Mouse (Mus musculus): ENCODE results near the gene Pid1. TPM values are rescaled to one million over a fixed set of nuclear protein-coding genes. Genes with fewer than 3 reads are reported as not detected.
"Not testable (repeated sequence)": the region's sequence is repeated elsewhere in the genome, so short reads cannot be mapped to it uniquely, and the experiment has no call there.

Gene Pid1
- polyA plus RNA-seq, 1 experiment from 2014 or later, result 107 TPM

- no peaks in the 10 kb centered on the region for H3K36me3 ChIP-seq (ENCODE audit: control insufficient read depth, insufficient read depth, low read length)
- no peak overlapping the region for H3K9ac ChIP-seq (ENCODE audit: low read depth, low read length)
- 75% methylated on average over 3 of the region's 3 CpGs for WGBS
- H3K4me1 ChIP-seq (ENCODE audit: control insufficient read depth, insufficient read depth, low read depth, low read length), result no peaks in the 10 kb centered on the region
- no peaks in the 10 kb centered on the region for H3K27me3 ChIP-seq (replicated peaks; ENCODE audit: control insufficient read depth, insufficient read depth, low read length)
- no peak for ATAC-seq
- H3K9me3 ChIP-seq (ENCODE audit: control insufficient read depth, low read length), result no peaks in the 10 kb centered on the region
- H3K27ac ChIP-seq (ENCODE audit: low read depth, low read length), result no peak overlapping the region
- no peak overlapping the region for H3K4me2 ChIP-seq (ENCODE audit: low read length)
- no peak overlapping the region for H3K4me3 ChIP-seq (ENCODE audit: low read length)
Observed at GRCm38 (mm10) chr1:84366553-84366952, 2.6 kb upstream of the Pid1 start.

- ATAC-seq, result no peak
- no peak overlapping the region for H3K4me2 ChIP-seq (ENCODE audit: low read length)
- H3K36me3 ChIP-seq (ENCODE audit: control insufficient read depth, insufficient read depth, low read length), result no peaks in the 10 kb centered on the region
- H3K27ac ChIP-seq (ENCODE audit: low read depth, low read length), result no peak overlapping the region
- no peaks in the 10 kb centered on the region for H3K27me3 ChIP-seq (replicated peaks; ENCODE audit: control insufficient read depth, insufficient read depth, low read length)
- no peak overlapping the region for H3K9ac ChIP-seq (ENCODE audit: low read depth, low read length)
- 84% methylated on average over 7 of the region's 7 CpGs for WGBS
- H3K4me1 ChIP-seq (ENCODE audit: control insufficient read depth, insufficient read depth, low read depth, low read length), result no peaks in the 10 kb centered on the region
- H3K4me3 ChIP-seq (ENCODE audit: low read length), result no peak overlapping the region
- no peaks in the 10 kb centered on the region for H3K9me3 ChIP-seq (ENCODE audit: control insufficient read depth, low read length)
Observed at GRCm38 (mm10) chr1:84362709-84363617, 1.0 kb downstream of the Pid1 start.

GRCm38 (mm10) chr1:84362209-84362608, 1.8 kb downstream of the Pid1 start:
- 68% methylated on average over 1 of the region's 1 CpGs for WGBS
- Histone ChIP-seq H3K4me2 (ENCODE audit: low read length) (no peak overlapping the region), H3K9me3 (ENCODE audit: control insufficient read depth, low read length) (no peaks in the 10 kb centered on the region), H3K36me3 (ENCODE audit: control insufficient read depth, insufficient read depth, low read length) (no peaks in the 10 kb centered on the region), H3K27ac (ENCODE audit: low read depth, low read length) (no peak overlapping the region), H3K9ac (ENCODE audit: low read depth, low read length) (no peak overlapping the region), H3K4me1 (ENCODE audit: control insufficient read depth, insufficient read depth, low read depth, low read length) (no peaks in the 10 kb centered on the region), H3K27me3 (replicated peaks; ENCODE audit: control insufficient read depth, insufficient read depth, low read length) (no peaks in the 10 kb centered on the region), H3K4me3 (ENCODE audit: low read length) (no peak overlapping the region)
- no peak for ATAC-seq

GRCm38 (mm10) chr1:84361389-84361788, 2.6 kb downstream of the Pid1 start:
- no peak for ATAC-seq
- Histone ChIP-seq H3K4me3 (ENCODE audit: low read length) (no peak overlapping the region), H3K27me3 (replicated peaks; ENCODE audit: control insufficient read depth, insufficient read depth, low read length) (no peaks in the 10 kb centered on the region), H3K4me1 (ENCODE audit: control insufficient read depth, insufficient read depth, low read depth, low read length) (no peaks in the 10 kb centered on the region), H3K27ac (ENCODE audit: low read depth, low read length) (no peak overlapping the region), H3K36me3 (ENCODE audit: control insufficient read depth, insufficient read depth, low read length) (no peaks in the 10 kb centered on the region), H3K4me2 (ENCODE audit: low read length) (no peak overlapping the region), H3K9ac (ENCODE audit: low read depth, low read length) (no peak overlapping the region), H3K9me3 (ENCODE audit: control insufficient read depth, low read length) (no peaks in the 10 kb centered on the region)
- WGBS, result 90% methylated on average over 3 of the region's 3 CpGs

- H3K27me3 ChIP-seq (replicated peaks; ENCODE audit: control insufficient read depth, insufficient read depth, low read length), result no peaks in the 10 kb centered on the region
- no peaks in the 10 kb centered on the region for H3K36me3 ChIP-seq (ENCODE audit: control insufficient read depth, insufficient read depth, low read length)
- no peaks in the 10 kb centered on the region for H3K4me1 ChIP-seq (ENCODE audit: control insufficient read depth, insufficient read depth, low read depth, low read length)
- no peak for ATAC-seq
- no peak overlapping the region for H3K4me3 ChIP-seq (ENCODE audit: low read length)
- no peaks in the 10 kb centered on the region for H3K9me3 ChIP-seq (ENCODE audit: control insufficient read depth, low read length)
- no peak overlapping the region for H3K4me2 ChIP-seq (ENCODE audit: low read length)
- no peak overlapping the region for H3K27ac ChIP-seq (ENCODE audit: low read depth, low read length)
- WGBS, result 81% methylated on average over 6 of the region's 6 CpGs
- H3K9ac ChIP-seq (ENCODE audit: low read depth, low read length), result no peak overlapping the region
Observed at GRCm38 (mm10) chr1:84359611-84360500, 4.1 kb downstream of the Pid1 start.

- H3K27ac ChIP-seq (ENCODE audit: low read depth, low read length), result no peak overlapping the region
- no peaks in the 10 kb centered on the region for H3K36me3 ChIP-seq (ENCODE audit: control insufficient read depth, insufficient read depth, low read length)
- WGBS, result 89% methylated on average over 5 of the region's 5 CpGs
- H3K4me3 ChIP-seq (ENCODE audit: low read length), result no peak overlapping the region
- no peaks in the 10 kb centered on the region for H3K9me3 ChIP-seq (ENCODE audit: control insufficient read depth, low read length)
- ATAC-seq, result no peak
- no peak overlapping the region for H3K4me2 ChIP-seq (ENCODE audit: low read length)
- H3K4me1 ChIP-seq (ENCODE audit: control insufficient read depth, insufficient read depth, low read depth, low read length), result no peaks in the 10 kb centered on the region
- H3K27me3 ChIP-seq (replicated peaks; ENCODE audit: control insufficient read depth, insufficient read depth, low read length), result no peaks in the 10 kb centered on the region
- H3K9ac ChIP-seq (ENCODE audit: low read depth, low read length), result no peak overlapping the region
Observed at GRCm38 (mm10) chr1:84357216-84357615, 6.8 kb downstream of the Pid1 start.

GRCm38 (mm10) chr1:84350262-84350661, 13.7 kb downstream of the Pid1 start:
- Histone ChIP-seq H3K4me1 (ENCODE audit: control insufficient read depth, insufficient read depth, low read depth, low read length) (no peaks in the 10 kb centered on the region), H3K27me3 (replicated peaks; ENCODE audit: control insufficient read depth, insufficient read depth, low read length) (no peaks in the 10 kb centered on the region), H3K9me3 (ENCODE audit: control insufficient read depth, low read length) (no peaks in the 10 kb centered on the region), H3K4me3 (ENCODE audit: low read length) (no peak overlapping the region), H3K27ac (ENCODE audit: low read depth, low read length) (no peak overlapping the region), H3K36me3 (ENCODE audit: control insufficient read depth, insufficient read depth, low read length) (no peaks in the 10 kb centered on the region), H3K9ac (ENCODE audit: low read depth, low read length) (no peak overlapping the region), H3K4me2 (ENCODE audit: low read length) (no peak overlapping the region)
- ATAC-seq, result no peak
- WGBS, result 88% methylated on average over 2 of the region's 2 CpGs

GRCm38 (mm10) chr1:84347796-84348476, 16.0 kb downstream of the Pid1 start:
- H3K4me1 ChIP-seq (ENCODE audit: control insufficient read depth, insufficient read depth, low read depth, low read length), result no peaks in the 10 kb centered on the region
- no peaks in the 10 kb centered on the region for H3K27me3 ChIP-seq (replicated peaks; ENCODE audit: control insufficient read depth, insufficient read depth, low read length)
- H3K4me3 ChIP-seq (ENCODE audit: low read length), result no peak overlapping the region
- WGBS, result 78% methylated on average over 3 of the region's 3 CpGs
- no peaks in the 10 kb centered on the region for H3K36me3 ChIP-seq (ENCODE audit: control insufficient read depth, insufficient read depth, low read length)
- ATAC-seq, result no peak
- no peaks in the 10 kb centered on the region for H3K9me3 ChIP-seq (ENCODE audit: control insufficient read depth, low read length)
- H3K9ac ChIP-seq (ENCODE audit: low read depth, low read length), result no peak overlapping the region
- no peak overlapping the region for H3K4me2 ChIP-seq (ENCODE audit: low read length)
- no peak overlapping the region for H3K27ac ChIP-seq (ENCODE audit: low read depth, low read length)

GRCm38 (mm10) chr1:84332797-84333196, 31.2 kb downstream of the Pid1 start:
- not testable (repeated sequence) for H3K9ac ChIP-seq (ENCODE audit: low read depth, low read length); H3K4me2 ChIP-seq (ENCODE audit: low read length); H3K27me3 ChIP-seq (replicated peaks; ENCODE audit: control insufficient read depth, insufficient read depth, low read length); H3K9me3 ChIP-seq (ENCODE audit: control insufficient read depth, low read length); H3K4me1 ChIP-seq (ENCODE audit: control insufficient read depth, insufficient read depth, low read depth, low read length); H3K36me3 ChIP-seq (ENCODE audit: control insufficient read depth, insufficient read depth, low read length); H3K27ac ChIP-seq (ENCODE audit: low read depth, low read length); ATAC-seq; H3K4me3 ChIP-seq (ENCODE audit: low read length)
- WGBS, result 25% methylated on average over 3 of the region's 3 CpGs
